Mouse (Mus musculus) liver, adult 2 months (tissue): ENCODE measurements around the gene Nadsyn1. TPM values are rescaled to one million over a fixed set of nuclear protein-coding genes. Genes with fewer than 3 reads are reported as not detected.

Experiments
- DNase-seq: peaks from one replicate; pipeline ENCODE4 v3.0.0-alpha.2; 2011; ENCODE audit warnings: low read depth, low spot score; ENCODE audit errors: extremely low read depth
- H3K27ac ChIP-seq: fragments of 200-500 bp; replicated peaks from 2 replicates; pipeline ENCODE4 v1.5.1; 2012; ENCODE audit warnings: low read depth, mild to moderate bottlenecking, control low read depth, inconsistent platforms, low read length; ENCODE audit not compliant: insufficient read depth
- H3K27me3 ChIP-seq: fragments of 200-500 bp; 2 replicates; pipeline ENCODE4 v1.6.1; 2012; ENCODE audit warnings: mild to moderate bottlenecking, moderate library complexity, low read length, inconsistent platforms; ENCODE audit not compliant: control insufficient read depth, insufficient read depth
- H3K36me3 ChIP-seq: fragments of 200-500 bp; 2 replicates; pipeline ENCODE4 v1.6.1; 2012; ENCODE audit warnings: low read length, inconsistent platforms; ENCODE audit not compliant: control insufficient read depth, insufficient read depth
- H3K4me1 ChIP-seq: fragments of 200-500 bp; 2 replicates; pipeline ENCODE4 v1.6.1; 2011; ENCODE audit warnings: low read length; ENCODE audit not compliant: control insufficient read depth, insufficient read depth
- H3K4me3 ChIP-seq: fragments of 200-500 bp; 2 replicates; pipeline ENCODE4 v1.5.1; 2011; ENCODE audit warnings: low read depth, mild to moderate bottlenecking, control low read depth, low read length, moderate library complexity; ENCODE audit not compliant: insufficient read depth
- H3K79me2 ChIP-seq: fragments of 200-500 bp; 2 replicates; pipeline ENCODE4 v1.6.1; 2012; ENCODE audit warnings: inconsistent platforms, mild to moderate bottlenecking, low read length, moderate library complexity; ENCODE audit not compliant: control insufficient read depth, insufficient read depth
- H3K9ac ChIP-seq: fragments of 200-500 bp; 2 replicates; pipeline ENCODE4 v1.6.1; 2012; ENCODE audit warnings: low read depth, mild to moderate bottlenecking, control low read depth, inconsistent platforms, low read length
- CTCF ChIP-seq: fragments of 200-500 bp; IDR thresholded peaks from 2 replicates; pipeline ENCODE4 v1.5.1; 2011; ENCODE audit warnings: low read depth, low read length, control low read depth
- POLR2A ChIP-seq: fragments of 200-500 bp; IDR thresholded peaks from 2 replicates; pipeline ENCODE4 v1.6.1; 2011; ENCODE audit warnings: low read length, control low read depth; ENCODE audit not compliant: insufficient read depth; ENCODE audit errors: extremely low read depth
- WGBS: fragments of 180-500 bp; shearing (Covaris S2); methylation state at CpG from one replicate; pipeline ENCODE4 v1.1.7; 2018; 5-methylcytosine and 5-hydroxymethylcytosine counted together
- polyA plus RNA-seq: library from polyadenylated mRNA; depleted of rRNA; stranded (reverse); fragments of >200 nt; gene quantifications from 2 replicates; pipeline ENCODE4 v1.2.3, GENCODE M21; 2012
- total RNA-seq: library from RNA; depleted of rRNA; stranded (reverse); fragments of >200 nt; gene quantifications from 2 replicates; pipeline ENCODE4 v1.2.3, GENCODE M21; 2014

The Nadsyn1 gene
- total and polyA plus RNA-seq, 2 experiments = 22.5 to 25.7 TPM

- TF ChIP-seq CTCF (0 out of 2 replicates have a peak, but pooled peaks have one; percentile 8), POLR2A (no peak)
- Histone ChIP-seq H3K79me2 (no peaks in the 10 kb centered on the region), H3K27ac (no peak overlapping the region), H3K27me3 (no peaks in the 10 kb centered on the region), H3K4me3 (no peak overlapping the region), H3K9ac (no peak overlapping the region), H3K36me3 (no peaks in the 10 kb centered on the region), H3K4me1 (peaks cover 37% of the 10 kb centered on the region)
- WGBS = 46% methylated on average over 9 of the region's 9 CpGs
- DNase-seq = peak; percentile 91
Measured at GRCm38 (mm10) chr7:143755357-143756124, 67.1 kb downstream of the Nadsyn1 start.

- H3K27me3 ChIP-seq = no peaks in the 10 kb centered on the region
- H3K9ac ChIP-seq = no peak overlapping the region
- peak; percentile 94 for TF ChIP-seq CTCF
- no peak for TF ChIP-seq POLR2A
- H3K4me3 ChIP-seq = no peak overlapping the region
- no peak overlapping the region for H3K27ac ChIP-seq
- peak; percentile 59 for DNase-seq
- no peaks in the 10 kb centered on the region for H3K36me3 ChIP-seq
- peaks cover 39% of the 10 kb centered on the region for H3K4me1 ChIP-seq
- no peaks in the 10 kb centered on the region for H3K79me2 ChIP-seq
- 56% methylated on average over 5 of the region's 5 CpGs for WGBS
Measured at GRCm38 (mm10) chr7:143753990-143754715, 68.5 kb downstream of the Nadsyn1 start.

- 68% methylated on average over 3 of the region's 3 CpGs for WGBS
- H3K27me3 ChIP-seq = no peaks in the 10 kb centered on the region
- H3K9ac ChIP-seq = no peak overlapping the region
- no peak for TF ChIP-seq POLR2A
- no peak for TF ChIP-seq CTCF
- H3K36me3 ChIP-seq = no peaks in the 10 kb centered on the region
- peaks cover 41% of the 10 kb centered on the region for H3K4me1 ChIP-seq
- H3K79me2 ChIP-seq = no peaks in the 10 kb centered on the region
- DNase-seq = no peak
- H3K27ac ChIP-seq = no peak overlapping the region
- H3K4me3 ChIP-seq = no peak overlapping the region
Measured at GRCm38 (mm10) chr7:143752606-143753005, 70.0 kb downstream of the Nadsyn1 start.

- Histone ChIP-seq H3K36me3 (no peaks in the 10 kb centered on the region), H3K79me2 (no peaks in the 10 kb centered on the region), H3K27ac (no peak overlapping the region), H3K27me3 (no peaks in the 10 kb centered on the region), H3K4me1 (peaks cover 39% of the 10 kb centered on the region), H3K9ac (no peak overlapping the region), H3K4me3 (no peak overlapping the region)
- peak; percentile 95 for DNase-seq
- TF ChIP-seq POLR2A = no peak
- peak; percentile 30; the same call in 1 of the 2 replicates for TF ChIP-seq CTCF
- WGBS = 16% methylated on average over 4 of the region's 4 CpGs
Measured at GRCm38 (mm10) chr7:143752056-143752455, 70.6 kb downstream of the Nadsyn1 start.

GRCm38 (mm10) chr7:143751380-143751779 lies 71.3 kb downstream of the Nadsyn1 start:
- DNase-seq = peak; percentile 96
- Histone ChIP-seq H3K27ac (no peak overlapping the region), H3K4me1 (peaks cover 38% of the 10 kb centered on the region), H3K27me3 (no peaks in the 10 kb centered on the region), H3K9ac (no peak overlapping the region), H3K36me3 (no peaks in the 10 kb centered on the region), H3K79me2 (no peaks in the 10 kb centered on the region), H3K4me3 (no peak overlapping the region)
- TF ChIP-seq CTCF (no peak), POLR2A (no peak)
- WGBS = 15% methylated on average over 1 of the region's 1 CpGs
